Mouse (Mus musculus) heart, postnatal 0 days (tissue): Measurements from ENCODE around the gene Tbx2.

ENCODE experiments used
- CTCF ChIP-seq: IDR thresholded peaks from 2 replicates; pipeline ENCODE4 v1.5.1; 2016; ENCODE audit warnings: antibody characterized with exemption, control low read depth, low read depth
- EP300 ChIP-seq: IDR thresholded peaks from 2 replicates; pipeline ENCODE4 v1.6.1; 2016; ENCODE audit warnings: antibody characterized with exemption, low read depth

GRCm38 (mm10) chr11:85889056-85889729 is 56.8 kb downstream of the Tbx2 start:
- TF ChIP-seq CTCF (no peak), EP300 (no peak)
